Mouse (Mus musculus): ENCODE data around the gene Vpreb3.

Gene Vpreb3

GRCm38 (mm10) chr10:75932081-75932678, 10.7 kb upstream of the Vpreb3 start:
- peak; percentile 30 to 45 for DNase-seq

DNA sequence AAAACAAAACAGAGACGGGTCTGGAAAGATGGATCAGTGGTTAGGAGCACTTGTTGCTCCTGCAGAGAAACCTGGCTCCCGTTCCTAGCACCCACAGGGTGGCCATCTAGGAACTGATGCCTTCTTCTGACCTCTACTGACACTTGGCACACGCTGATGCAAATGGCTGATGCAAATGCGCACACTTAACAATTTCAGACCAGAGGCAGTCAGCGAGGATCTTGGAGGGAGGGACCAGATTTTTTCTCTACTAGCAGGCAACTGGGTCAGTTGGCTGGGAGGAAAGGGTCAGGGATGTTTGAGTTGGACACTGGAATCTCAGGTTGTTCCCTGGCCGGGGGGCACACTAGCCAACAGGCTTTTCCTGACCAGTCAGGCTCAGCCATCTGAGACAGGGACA, 10.0 kb upstream of the Vpreb3 start, which contains the start of gene Chchd10:
Gene Chchd10 (plus strand): TSS at position 240 of the 400 bp plus-strand sequence.
- no peak for DNase-seq

GRCm38 (mm10) chr10:75934991-75935390, 7.9 kb upstream of the Vpreb3 start:
- no peak for DNase-seq

DNA sequence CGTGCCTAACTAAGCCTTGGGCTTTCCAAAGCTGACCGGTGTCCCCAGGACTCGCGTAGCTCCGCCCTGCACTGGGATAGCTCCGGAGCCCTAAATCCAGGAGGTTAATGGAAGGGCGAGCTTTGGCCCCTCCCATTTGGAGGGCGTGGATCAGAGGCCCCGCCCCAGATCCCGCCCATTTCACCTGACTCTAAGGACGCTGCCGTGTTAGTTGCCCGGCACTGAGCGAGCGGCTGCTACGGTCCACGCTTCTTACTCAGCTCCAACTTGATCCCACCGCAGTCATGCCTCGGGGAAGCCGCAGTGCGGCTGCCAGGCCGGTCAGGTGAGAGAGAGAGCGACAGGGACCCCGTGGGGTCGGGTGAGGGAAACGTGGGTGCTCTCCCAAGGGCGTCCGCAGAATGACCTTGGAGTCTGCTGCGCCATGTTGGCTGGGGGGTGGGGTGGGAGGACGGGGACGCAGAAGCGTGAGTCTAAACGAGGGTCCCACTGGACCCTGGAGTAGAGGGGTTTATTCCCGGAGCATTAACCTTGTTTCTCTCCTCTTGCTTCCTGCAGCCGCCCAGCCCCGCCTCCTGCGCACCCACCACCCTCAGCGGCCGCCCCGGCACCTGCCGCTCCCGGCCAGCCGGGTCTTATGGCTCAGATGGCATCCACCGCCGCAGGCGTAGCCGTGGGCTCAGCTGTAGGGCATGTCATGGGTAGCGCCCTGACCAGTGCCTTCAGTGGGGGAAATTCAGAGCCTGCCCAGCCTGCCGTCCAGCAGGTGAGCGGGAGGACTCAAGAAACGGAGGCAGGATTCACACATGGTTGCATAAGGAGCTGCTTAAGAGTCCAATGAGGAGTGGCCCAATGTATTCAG, 6.9 kb upstream of the Vpreb3 start, which contains the start of gene Mmp11:
Gene Mmp11 (minus strand): TSS at position 817 of the 862 bp plus-strand sequence.
- peak; percentile 88 to 89 for DNase-seq

DNA sequence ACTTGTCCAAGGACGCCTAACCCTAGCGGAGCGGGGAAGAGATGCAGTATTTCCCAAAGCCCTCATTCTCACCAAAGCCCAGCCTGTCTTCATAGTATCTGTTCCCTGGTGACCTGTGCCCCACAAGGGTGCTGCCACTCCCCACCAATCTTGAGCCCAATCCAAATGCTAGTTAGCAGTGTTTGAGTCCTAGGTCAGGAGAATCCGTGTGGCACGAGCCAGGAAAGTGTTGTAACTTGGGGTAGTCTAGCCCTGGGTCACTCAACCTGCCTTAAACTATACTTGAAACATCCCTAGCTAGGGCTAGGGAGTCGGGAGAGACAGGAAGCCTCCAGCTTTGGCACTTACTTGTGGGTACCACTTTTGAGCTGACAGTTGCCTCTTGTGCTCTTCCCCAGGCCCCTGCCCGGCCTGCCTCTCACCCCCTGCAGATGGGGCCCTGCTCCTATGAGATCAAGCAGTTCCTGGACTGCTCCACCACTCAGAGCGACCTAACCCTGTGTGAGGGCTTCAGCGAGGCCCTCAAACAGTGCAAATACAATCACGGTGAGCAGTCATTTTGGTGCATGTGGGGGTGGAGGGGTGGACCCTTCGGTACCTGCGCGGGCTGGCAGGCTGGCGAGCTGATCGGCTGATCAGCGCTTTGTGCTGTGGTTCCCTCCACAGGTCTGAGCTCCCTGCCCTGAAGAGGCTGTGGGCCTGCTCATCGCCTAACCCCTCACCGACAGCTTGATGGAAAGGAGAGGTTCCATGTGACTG, 5.8 kb upstream of the Vpreb3 start:
- no peak for DNase-seq

DNA sequence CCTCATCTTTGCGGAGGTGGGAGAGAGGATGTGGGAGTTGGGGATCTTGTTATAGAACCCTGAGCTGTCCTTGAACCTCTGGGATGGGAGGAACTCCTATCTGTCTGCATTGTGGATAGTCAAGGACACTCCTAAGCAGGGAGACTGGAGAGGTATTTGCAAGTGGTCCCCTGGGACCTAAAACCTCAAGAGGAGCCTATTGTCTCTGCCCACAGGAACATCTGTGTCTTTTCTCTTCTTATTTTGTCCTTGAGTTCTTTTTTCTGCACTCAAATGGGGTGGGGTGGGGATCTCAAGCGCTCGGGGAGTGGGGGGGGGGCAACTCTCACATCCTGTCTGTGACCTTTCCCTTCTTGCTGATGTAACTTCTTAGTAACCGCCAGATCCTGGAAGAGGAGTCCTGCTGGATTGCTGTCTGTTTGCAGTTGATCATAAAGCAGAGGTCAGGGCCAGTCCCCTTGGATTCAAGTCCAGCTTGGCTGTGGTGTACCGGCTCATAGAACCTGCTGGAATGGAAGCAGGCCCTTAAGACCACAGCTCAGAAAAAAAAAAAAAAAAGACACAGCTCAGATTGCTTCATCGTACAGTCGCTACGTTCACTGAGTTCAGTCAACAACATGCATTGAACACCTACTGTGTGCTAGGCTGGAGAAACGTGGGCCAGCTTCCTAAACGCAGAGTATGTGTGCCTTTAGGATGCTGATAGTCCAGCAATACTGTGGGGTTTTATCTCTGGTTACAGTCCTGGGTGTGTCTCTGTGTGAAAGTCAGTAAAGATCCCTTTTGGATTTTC, 4.8 kb upstream of the Vpreb3 start:
- DNase-seq = no peak

DNA sequence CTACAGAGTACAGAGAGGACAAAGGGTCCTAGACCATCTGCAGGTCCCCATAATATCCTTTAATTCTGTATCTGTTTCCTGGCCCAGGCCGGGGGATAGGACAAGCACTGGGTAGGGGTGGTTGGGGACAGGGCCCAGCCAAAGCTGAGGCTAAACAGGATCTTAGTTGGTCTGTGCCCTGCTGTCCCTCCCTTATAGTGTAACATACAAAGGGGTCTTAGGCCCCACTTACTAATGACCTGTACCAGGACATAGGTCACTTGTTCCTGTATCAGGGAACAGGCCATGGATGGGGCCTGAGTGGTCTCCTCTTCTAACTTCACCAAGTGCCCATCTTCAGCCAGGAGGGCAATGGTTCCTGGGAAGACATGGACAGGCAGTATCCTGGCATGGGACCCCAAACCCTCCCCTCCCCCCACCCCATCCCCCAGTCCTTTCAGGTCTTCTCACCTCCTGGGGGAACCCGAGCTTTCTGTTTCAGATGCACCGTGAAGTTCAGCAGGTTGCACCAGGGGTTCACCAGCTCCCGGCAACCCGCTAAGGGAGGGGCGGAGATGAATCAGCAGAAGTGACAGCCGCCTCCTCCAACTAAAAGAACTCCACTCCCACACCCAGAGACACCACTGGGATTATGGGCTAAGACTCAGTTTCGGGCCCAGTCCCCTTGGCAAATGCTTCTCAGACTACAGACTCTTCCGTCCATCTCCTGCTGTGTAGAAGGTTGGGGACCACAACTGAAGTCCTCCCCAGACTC, 3.2 kb upstream of the Vpreb3 start:
- DNase-seq = no peak

DNA sequence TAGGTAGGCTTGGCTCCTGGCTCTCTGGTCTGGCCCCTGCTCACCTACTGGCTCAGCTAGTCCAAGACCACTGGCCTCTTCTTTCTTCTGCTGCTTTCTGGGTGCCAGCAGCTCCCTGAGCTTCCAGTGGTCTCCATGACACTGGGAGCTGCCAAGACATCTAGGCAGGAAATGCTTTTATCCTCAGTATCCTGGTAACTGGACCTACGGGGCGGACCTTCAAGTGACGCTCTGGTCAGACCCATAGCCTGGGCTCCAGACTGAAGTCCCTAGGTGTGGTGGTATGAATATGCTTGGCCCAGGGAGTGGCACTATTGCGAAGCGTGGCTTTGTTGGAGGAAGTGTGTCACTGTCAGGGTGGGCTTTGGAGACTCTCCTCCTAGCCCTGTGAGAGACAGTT, 2.3 kb upstream of the Vpreb3 start, which contains the start of gene Gm867:
Gene Gm867 (minus strand): TSS at position 153 of the 400 bp plus-strand sequence.
- DNase-seq = no peak

DNA sequence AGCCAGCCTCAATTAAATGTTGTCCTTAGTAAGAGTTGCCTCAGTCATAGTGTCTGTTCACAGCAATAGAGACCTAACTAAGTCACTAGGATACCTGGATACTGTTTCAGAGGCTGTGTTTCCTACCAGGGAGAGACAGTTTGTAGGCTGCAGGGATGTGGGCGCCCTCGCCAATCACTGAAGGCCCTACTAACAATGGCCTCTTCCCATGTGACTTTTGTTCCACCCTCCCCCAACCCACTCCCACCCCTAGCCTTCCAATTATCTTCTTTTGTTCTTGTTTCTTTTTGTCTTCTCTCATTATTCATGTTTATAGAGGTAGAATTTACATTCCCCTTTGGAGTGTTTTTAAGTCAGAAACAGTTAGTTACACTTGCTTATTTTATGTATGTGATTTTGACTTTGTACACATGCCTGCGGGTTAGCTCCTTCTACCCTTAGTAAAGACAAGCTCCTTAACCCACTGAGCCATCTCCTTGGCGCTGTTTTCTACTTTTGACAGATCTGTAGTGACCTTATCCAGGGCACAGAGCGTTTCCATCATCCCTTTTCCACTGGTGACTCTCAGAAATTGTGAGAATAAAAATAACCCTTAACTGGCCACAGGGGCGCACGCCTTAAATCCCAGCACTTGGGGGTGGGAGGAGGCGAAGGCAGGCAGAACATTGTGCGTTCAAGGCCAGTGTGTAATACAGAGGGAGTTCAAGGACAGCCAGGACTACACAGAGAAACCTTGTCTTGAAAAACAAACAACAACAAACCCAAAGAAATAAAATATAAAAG, 1.6 kb upstream of the Vpreb3 start:
- DNase-seq = no peak

DNA sequence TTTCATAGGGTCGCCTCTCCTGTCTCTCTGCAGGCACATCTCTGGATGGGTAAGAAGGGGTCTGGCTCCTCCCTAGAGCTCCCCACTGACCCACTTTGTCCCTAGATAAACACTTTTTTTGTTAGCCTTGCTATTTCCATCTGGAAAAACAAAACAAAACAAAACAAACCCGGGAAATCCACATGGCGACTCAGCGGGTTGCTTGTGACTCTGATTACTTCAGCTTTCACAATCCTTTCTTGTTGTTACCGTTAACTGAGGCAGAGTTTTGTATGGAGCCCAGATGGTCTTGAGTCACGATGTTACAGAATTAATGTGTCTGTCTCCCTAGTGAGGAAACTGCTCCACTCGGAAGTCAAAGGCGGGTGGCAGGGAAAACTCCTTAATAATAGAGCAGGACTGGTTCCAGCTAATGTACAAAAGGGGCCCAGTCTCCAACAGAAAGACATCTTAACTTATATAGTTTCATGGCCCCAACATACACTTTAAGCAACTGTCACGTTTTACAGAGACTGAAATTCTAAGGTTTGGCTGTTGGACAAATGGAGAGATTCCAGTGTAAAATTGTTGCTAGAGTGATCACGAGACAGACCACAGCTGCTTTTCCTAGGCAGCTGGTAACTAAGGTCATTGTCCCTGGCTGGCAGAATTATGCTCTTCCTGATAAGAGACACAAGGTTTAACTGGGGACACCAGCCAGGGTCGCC, 1.4 kb downstream of the Vpreb3 start:
- DNase-seq = no peak

- no peak for DNase-seq
Observed at GRCm38 (mm10) chr10:75945213-75945612, 2.4 kb downstream of the Vpreb3 start.

- no peak for DNase-seq
Observed at GRCm38 (mm10) chr10:75945896-75946295, 3.0 kb downstream of the Vpreb3 start.

GRCm38 (mm10) chr10:75948079-75948478, 5.2 kb downstream of the Vpreb3 start:
- DNase-seq = no peak

DNA sequence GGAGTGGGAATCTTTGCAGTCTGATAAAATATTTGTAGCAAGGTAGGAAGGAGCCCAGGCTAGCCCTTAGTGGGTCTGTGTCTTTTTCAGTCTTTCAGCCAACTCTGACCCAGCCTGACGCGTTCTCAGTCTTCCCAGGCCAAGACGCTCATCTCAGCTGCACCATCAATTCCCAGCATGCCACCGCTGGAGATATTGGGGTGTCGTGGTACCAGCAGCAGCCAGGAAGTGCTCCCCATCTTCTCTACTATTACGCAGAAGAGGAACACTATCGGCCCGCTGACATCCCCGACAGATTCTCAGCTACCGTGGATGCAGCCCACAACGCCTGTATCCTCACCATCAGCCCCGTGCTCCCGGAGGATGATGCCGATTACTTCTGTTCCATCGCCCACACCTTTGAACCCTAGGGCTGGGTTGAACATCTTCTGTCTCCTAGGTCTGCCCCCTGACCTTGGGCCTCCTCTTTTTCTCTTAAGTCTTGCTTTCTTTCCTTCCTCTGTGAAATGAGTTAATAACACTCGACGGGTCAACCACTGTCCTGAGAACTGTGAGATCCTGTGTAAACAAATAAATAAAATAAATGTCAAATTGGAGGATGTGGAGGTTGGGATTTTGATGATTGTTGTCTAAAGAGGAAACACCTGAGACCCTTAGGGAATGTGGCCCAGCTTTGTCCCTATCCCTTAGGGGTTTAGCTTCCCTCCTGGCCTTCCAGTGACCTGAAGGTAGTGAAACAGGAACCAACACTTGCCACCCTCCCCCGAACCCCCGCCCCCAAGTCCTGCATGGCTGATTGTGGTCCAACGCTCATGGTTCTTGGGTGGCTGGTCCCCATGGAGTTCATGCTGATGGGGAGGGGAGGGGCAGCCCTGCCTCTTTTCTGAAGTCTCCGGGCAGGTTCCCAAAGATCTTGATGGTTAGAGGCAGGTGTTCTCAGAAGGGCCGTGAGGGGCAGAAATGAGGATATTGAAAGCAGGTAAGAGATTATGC, 6.5 kb downstream of the Vpreb3 start:
- DNase-seq = no peak

- no peak for DNase-seq
Observed at GRCm38 (mm10) chr10:75950791-75951210, 7.9 kb downstream of the Vpreb3 start.

GRCm38 (mm10) chr10:75951424-75952050, 8.7 kb downstream of the Vpreb3 start:
- DNase-seq = peak; percentile 54 to 73

DNA sequence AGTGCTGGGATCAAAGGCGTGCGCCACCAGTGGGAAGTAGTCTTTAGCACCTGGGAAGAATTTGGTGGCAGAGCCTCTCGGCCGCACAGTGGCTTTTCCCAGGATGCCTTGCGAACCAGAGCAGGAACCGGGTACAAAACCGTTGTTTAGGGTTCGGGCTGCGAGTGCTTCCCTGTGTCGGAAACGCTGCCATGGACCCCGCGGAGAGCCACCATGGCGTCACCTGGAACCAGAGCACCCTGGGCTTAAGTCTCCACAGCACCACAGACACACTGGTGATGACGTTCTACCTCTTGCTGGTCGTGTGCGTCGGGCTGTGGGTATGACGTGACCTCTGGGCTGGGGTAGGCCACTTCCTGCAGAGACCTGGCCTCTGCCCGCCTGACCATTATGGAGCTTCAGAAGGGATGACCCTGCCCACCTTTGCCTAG, 11.5 kb downstream of the Vpreb3 start, which contains the start of gene Gm5134:
Gene Gm5134 (plus strand): TSS at position 134 of the 431 bp plus-strand sequence.
- DNase-seq = no peak

DNA sequence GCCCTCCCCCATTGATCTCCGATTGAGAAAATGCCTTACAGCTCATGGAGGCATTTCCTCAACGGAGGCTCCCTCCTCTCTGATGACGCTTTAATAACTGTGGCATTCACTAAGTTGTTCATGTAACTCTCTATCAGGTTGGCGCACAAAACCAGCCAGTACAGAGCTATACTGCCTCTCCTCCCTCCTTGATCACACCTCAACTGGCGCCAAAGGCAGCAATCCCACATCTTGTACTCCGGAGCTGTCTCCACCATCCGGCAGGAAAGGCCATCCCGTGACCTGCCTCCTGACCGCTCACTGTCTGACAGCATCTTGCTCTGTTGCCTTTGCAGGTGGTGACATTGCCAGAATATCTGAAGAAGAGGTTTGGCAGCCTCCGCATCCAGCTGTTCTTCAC, 31.0 kb downstream of the Vpreb3 start:
- no peak for DNase-seq

All from cerebellum, adult 18-20 months (tissue).